Comparison of ENCODE assay signal across 19 mouse cellular contexts in the genomic region with DNA sequence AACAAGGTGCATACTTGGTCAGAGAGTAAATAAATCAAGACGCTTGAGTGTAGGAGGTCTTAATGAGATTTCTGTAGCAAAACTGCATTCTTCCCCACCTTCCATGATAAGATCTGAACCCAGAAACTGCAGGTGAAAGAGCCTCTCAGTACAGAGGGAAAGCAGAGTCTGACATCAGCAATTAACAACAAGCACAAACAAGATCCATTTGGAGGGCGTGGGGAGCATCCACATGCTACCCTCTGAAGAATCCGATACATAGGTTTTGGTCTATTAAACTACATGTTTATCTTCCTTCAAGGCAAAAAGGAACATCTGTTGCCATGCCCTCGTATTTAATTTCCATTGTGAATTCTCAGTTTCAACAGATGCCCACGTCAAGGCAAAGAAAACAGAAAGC.
"Had no signal": no experiment of that assay in that cellular context is flagged by ENCODE, and none has a peak within 500 bp of the region (broad histone marks: within the 10 kb centered on the region; RNA-seq: fewer than 3 reads in every experiment).

No protein-coding gene starts in this region.

- H3K9ac ChIP-seq: lung, embryonic 14.5 days; midbrain, embryonic 12.5 days; neural tube, embryonic 13.5 days; neural tube, embryonic 15.5 days had no signal

- H3K4me1 ChIP-seq: midbrain, embryonic 10.5 days; midbrain, embryonic 12.5 days; neural tube, embryonic 13.5 days; neural tube, embryonic 15.5 days had no signal

- DNase-seq: lung, adult 18-20 months; lung, embryonic 14.5 days; lung, postnatal 10 days; lung, postnatal 4 days; midbrain, embryonic 14.5 days; retina, postnatal 1 day; right cerebral cortex, adult 18-20 months; right cerebral cortex, postnatal 25 days; right cerebral cortex, postnatal 4 days; spleen, adult 18-20 months; thymus, adult 18-20 months; thymus, postnatal 14 days; thymus, postnatal 36 days had no signal

- H3K4me3 ChIP-seq: midbrain, embryonic 10.5 days; midbrain, embryonic 12.5 days; myocyte; neural tube, embryonic 13.5 days; neural tube, embryonic 15.5 days had no signal

- ATAC-seq: midbrain, embryonic 16.5 days had no signal

- H3K36me3 ChIP-seq: midbrain, embryonic 10.5 days; midbrain, embryonic 12.5 days; neural tube, embryonic 13.5 days; neural tube, embryonic 15.5 days had no signal

- H3K9me3 ChIP-seq: midbrain, embryonic 10.5 days; midbrain, embryonic 12.5 days; neural tube, embryonic 13.5 days; neural tube, embryonic 15.5 days had no signal

- H3K27me3 ChIP-seq: midbrain, embryonic 12.5 days; neural tube, embryonic 13.5 days; neural tube, embryonic 15.5 days had no signal

- H3K4me2 ChIP-seq: lung, embryonic 14.5 days; midbrain, embryonic 12.5 days; neural tube, embryonic 13.5 days; neural tube, embryonic 15.5 days had no signal

- H3K27ac ChIP-seq: midbrain, embryonic 10.5 days; midbrain, embryonic 12.5 days; neural tube, embryonic 13.5 days; neural tube, embryonic 15.5 days had no signal
